Mouse (Mus musculus) megakaryocyte, adult 5-6 weeks (primary cell): ENCODE data around the gene Mcfd2. TPM values are rescaled to one million over a fixed set of nuclear protein-coding genes. Genes with fewer than 3 reads are reported as not detected.

Source experiments
- ATAC-seq: 2 replicates; pipeline ENCODE4 v1.8.0; 2016; ENCODE audit warnings: mild to moderate bottlenecking, inconsistent platforms; ENCODE audit not compliant: poor library complexity, severe bottlenecking
- total RNA-seq, 2 experiments: library from RNA; stranded (forward) in 1 of 2; stranded (reverse) in 1 of 2; fragments of 153-499, 151-499 nt in 1 of 2; fragments of 221-1000, 200-1000 nt in 1 of 2; gene quantifications; 2 replicates each; pipeline versions ENCODE4 v1.2.3 to v1.2.4; 2015 to 2017

The Mcfd2 gene
- total RNA-seq, 2 experiments from 2014 or later, result 16.1 to 44.9 TPM

- ATAC-seq, result no peak
Measured at GRCm38 (mm10) chr17:87246103-87246502, 19.6 kb downstream of the Mcfd2 start.

GRCm38 (mm10) chr17:87237826-87238225 lies 27.9 kb downstream of the Mcfd2 start:
- ATAC-seq, result no peak

- ATAC-seq, result no peak
Measured at GRCm38 (mm10) chr17:87236725-87237650, 28.7 kb downstream of the Mcfd2 start.

GRCm38 (mm10) chr17:87235019-87235418 lies 30.7 kb downstream of the Mcfd2 start:
- no peak for ATAC-seq

GRCm38 (mm10) chr17:87227878-87228277 lies 37.9 kb downstream of the Mcfd2 start:
- ATAC-seq, result 0 out of 2 replicates have a peak, but pooled peaks have one; percentile 7

- ATAC-seq, result no peak
Measured at GRCm38 (mm10) chr17:87226079-87226640, 39.6 kb downstream of the Mcfd2 start.

GRCm38 (mm10) chr17:87225384-87225783 lies 40.4 kb downstream of the Mcfd2 start:
- no peak for ATAC-seq

- ATAC-seq, result no peak
Measured at GRCm38 (mm10) chr17:87224461-87224860, 41.3 kb downstream of the Mcfd2 start.

- no peak for ATAC-seq
Measured at GRCm38 (mm10) chr17:87219456-87219855, 46.3 kb downstream of the Mcfd2 start.

- ATAC-seq, result no peak
Measured at GRCm38 (mm10) chr17:87214523-87214922, 51.2 kb downstream of the Mcfd2 start.

- ATAC-seq, result no peak
Measured at GRCm38 (mm10) chr17:87210525-87210924, 55.2 kb downstream of the Mcfd2 start.

- ATAC-seq, result no peak
Measured at GRCm38 (mm10) chr17:87206885-87207284, 58.9 kb downstream of the Mcfd2 start.

Other genes starting within 250 kb of the Mcfd2 start
- 21.6 and 25.4 TPM in 2 replicates for gene Pigf, start 240.5 kb downstream of the Mcfd2 start, total RNA-seq (2015)
- 27.7 and 32.1 TPM in 2 replicates for gene Pigf, start 240.5 kb downstream of the Mcfd2 start, total RNA-seq (2017)
- gene Cript, start 240.4 kb downstream of the Mcfd2 start, total RNA-seq (2015), result 135 and 148 TPM in 2 replicates
- 71.6 and 93.9 TPM in 2 replicates for gene Cript, start 240.4 kb downstream of the Mcfd2 start, total RNA-seq (2017)
- 1.8 and 3.0 TPM in 2 replicates for gene Socs5, start 158.3 kb downstream of the Mcfd2 start, total RNA-seq (2015)
- gene Socs5, start 158.3 kb downstream of the Mcfd2 start, total RNA-seq (2017), result 1.2 TPM in 2 replicates
- 78.8 and 94.9 TPM in 2 replicates for gene Ttc7, start 17.0 kb upstream of the Mcfd2 start, total RNA-seq (2015)
- 94.0 and 96.3 TPM in 2 replicates for gene Ttc7, start 17.0 kb upstream of the Mcfd2 start, total RNA-seq (2017)
- gene Stpg4, start 161.8 kb upstream of the Mcfd2 start, total RNA-seq (2015), result not detected in 2 replicates
- not detected in 2 replicates for gene Stpg4, start 161.8 kb upstream of the Mcfd2 start, total RNA-seq (2017)
- gene Calm2, start 181.0 kb upstream of the Mcfd2 start, total RNA-seq (2015), result 594 and 654 TPM in 2 replicates
- gene Calm2, start 181.0 kb upstream of the Mcfd2 start, total RNA-seq (2017), result 1,417 and 1,603 TPM in 2 replicates